Mouse (Mus musculus): Measurements from ENCODE around the gene Disc1. TPM values are rescaled to one million over a fixed set of nuclear protein-coding genes. Genes with fewer than 3 reads are reported as not detected.
A peak's percentile ranks its signal among the peaks of the same experiment; 100 is the strongest.

Disc1 gene
- polyA plus RNA-seq, 1 experiment from 2014 or later: 0.82 TPM

DNA sequence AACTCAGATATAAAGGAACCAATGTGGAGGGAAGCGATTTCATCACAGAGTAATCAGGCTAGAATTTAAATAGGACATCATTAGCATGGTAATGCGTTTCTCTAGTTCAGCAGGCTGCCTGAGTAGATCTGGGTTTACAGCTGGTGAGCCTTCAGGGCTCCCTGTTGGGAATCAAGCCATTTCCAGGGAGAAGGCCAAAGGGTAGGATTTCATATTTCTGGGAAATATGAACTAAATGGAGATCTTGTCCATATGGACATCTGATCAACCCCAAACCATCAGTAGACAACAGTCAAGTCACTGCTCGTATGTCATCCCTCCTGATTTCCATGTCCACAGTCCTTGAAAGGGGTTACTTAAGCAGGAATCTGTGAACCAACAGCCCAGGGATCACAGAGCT, 115.6 kb downstream of the Disc1 start:
- no peaks in the 10 kb centered on the region for H3K4me1 ChIP-seq (replicated peaks; ENCODE audit: control insufficient read depth, insufficient read depth, low read length)
- no peak overlapping the region for H3K9ac ChIP-seq (ENCODE audit: low read depth, low read length)
- no peaks in the 10 kb centered on the region for H3K27me3 ChIP-seq (replicated peaks; ENCODE audit: control insufficient read depth, insufficient read depth, low read length)
- 53% methylated on average over 3 of the region's 3 CpGs for WGBS
- H3K4me2 ChIP-seq: no peak overlapping the region
- no peak overlapping the region for H3K27ac ChIP-seq (ENCODE audit: low read depth, low read length)
- no peak overlapping the region for H3K4me3 ChIP-seq (ENCODE audit: low read depth, low read length)
- H3K9me3 ChIP-seq (ENCODE audit: control insufficient read depth, low read length): no peaks in the 10 kb centered on the region
- H3K36me3 ChIP-seq (ENCODE audit: control insufficient read depth, insufficient read depth, low read length): no peaks in the 10 kb centered on the region
- DNase-seq (ENCODE audit: low spot score) (no peak), ATAC-seq (replicated peaks; ENCODE audit: low FRiP score) (no peak)

DNA sequence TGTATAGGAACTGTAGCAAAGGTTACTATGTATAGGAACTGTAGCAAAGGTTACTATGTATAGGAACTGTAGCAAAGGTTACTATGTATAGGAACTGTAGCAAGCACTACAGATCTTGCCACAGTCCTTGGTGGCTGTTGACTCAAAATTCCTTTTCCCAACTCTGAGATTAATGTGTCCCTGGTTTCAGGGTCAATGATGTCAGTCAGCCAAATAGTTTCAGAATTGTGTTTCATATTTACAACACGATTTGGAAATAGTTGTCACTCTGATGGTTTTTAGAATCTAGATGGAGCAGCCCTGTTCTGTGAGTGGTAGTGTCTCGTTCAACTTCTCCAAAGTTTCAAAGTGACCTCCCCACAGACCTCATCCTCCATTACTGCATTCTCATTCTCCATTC, 117.5 kb downstream of the Disc1 start:
- WGBS: 82% methylated on average over 2 of the region's 2 CpGs
- Histone ChIP-seq H3K36me3 (ENCODE audit: control insufficient read depth, insufficient read depth, low read length) (no peaks in the 10 kb centered on the region), H3K9ac (ENCODE audit: low read depth, low read length) (no peak overlapping the region), H3K4me2 (no peak overlapping the region), H3K27ac (ENCODE audit: low read depth, low read length) (no peak overlapping the region), H3K4me1 (replicated peaks; ENCODE audit: control insufficient read depth, insufficient read depth, low read length) (no peaks in the 10 kb centered on the region), H3K9me3 (ENCODE audit: control insufficient read depth, low read length) (no peaks in the 10 kb centered on the region), H3K4me3 (ENCODE audit: low read depth, low read length) (no peak overlapping the region), H3K27me3 (replicated peaks; ENCODE audit: control insufficient read depth, insufficient read depth, low read length) (no peaks in the 10 kb centered on the region)
- no peak for ATAC-seq (replicated peaks; ENCODE audit: low FRiP score)
- no peak for DNase-seq (ENCODE audit: low spot score)

DNA sequence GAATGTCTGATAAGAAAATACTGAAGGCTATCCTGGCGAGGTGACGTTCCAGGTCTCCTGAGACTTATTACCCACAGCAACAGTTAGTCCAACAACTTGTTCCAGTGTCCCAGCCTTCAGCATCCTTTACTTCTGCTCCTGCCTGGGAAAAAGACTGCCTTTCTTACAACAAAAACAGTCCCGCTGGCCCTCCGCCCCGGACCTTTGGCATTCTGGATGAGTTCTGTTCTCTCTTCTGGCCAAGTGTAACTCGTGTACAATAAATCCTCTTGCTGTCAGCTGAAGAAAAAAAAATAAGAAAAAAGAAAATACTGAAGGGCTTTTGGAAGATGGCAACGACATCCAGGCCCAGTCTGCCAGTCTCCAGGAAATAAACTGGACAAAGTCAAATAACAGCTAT, 120.2 kb downstream of the Disc1 start:
- H3K9ac ChIP-seq (ENCODE audit: low read depth, low read length): no peak overlapping the region
- ATAC-seq (replicated peaks; ENCODE audit: low FRiP score): no peak
- WGBS: 77% methylated on average over 7 of the region's 7 CpGs

DNA sequence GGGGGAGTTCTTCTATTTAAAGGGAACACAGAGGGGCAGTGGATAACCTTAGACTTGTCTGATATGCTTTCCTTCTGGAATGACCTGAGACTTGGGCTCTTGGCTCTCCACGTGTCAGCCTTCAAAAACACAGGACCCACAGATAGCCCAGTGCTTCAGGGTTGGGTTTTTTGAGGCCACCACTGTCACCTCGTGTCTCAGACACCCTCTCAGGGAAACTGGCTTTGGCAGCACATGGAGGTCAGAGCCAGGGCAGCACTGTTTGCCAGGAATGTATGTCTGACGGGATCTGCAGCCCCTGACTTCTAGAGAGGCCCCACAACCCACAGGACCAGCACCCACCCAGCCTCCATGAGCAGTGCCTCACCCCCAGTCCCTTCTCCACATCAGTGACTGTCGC, 120.9 kb downstream of the Disc1 start:
- Histone ChIP-seq H3K4me1 (replicated peaks; ENCODE audit: control insufficient read depth, insufficient read depth, low read length) (no peaks in the 10 kb centered on the region), H3K4me3 (ENCODE audit: low read depth, low read length) (no peak overlapping the region), H3K9ac (ENCODE audit: low read depth, low read length) (no peak overlapping the region), H3K36me3 (ENCODE audit: control insufficient read depth, insufficient read depth, low read length) (no peaks in the 10 kb centered on the region), H3K9me3 (ENCODE audit: control insufficient read depth, low read length) (no peaks in the 10 kb centered on the region), H3K27ac (ENCODE audit: low read depth, low read length) (no peak overlapping the region), H3K27me3 (replicated peaks; ENCODE audit: control insufficient read depth, insufficient read depth, low read length) (no peaks in the 10 kb centered on the region), H3K4me2 (no peak overlapping the region)
- ATAC-seq (replicated peaks; ENCODE audit: low FRiP score) (no peak), DNase-seq (ENCODE audit: low spot score) (no peak)
- WGBS: 57% methylated on average over 4 of the region's 4 CpGs

More for the DNA sequence above, 120.2 kb downstream of the Disc1 start:
- Histone ChIP-seq H3K4me2 (no peak overlapping the region), H3K36me3 (ENCODE audit: control insufficient read depth, insufficient read depth, low read length) (no peaks in the 10 kb centered on the region), H3K4me3 (ENCODE audit: low read depth, low read length) (no peak overlapping the region), H3K4me1 (replicated peaks; ENCODE audit: control insufficient read depth, insufficient read depth, low read length) (no peaks in the 10 kb centered on the region), H3K9me3 (ENCODE audit: control insufficient read depth, low read length) (no peaks in the 10 kb centered on the region), H3K27me3 (replicated peaks; ENCODE audit: control insufficient read depth, insufficient read depth, low read length) (no peaks in the 10 kb centered on the region), H3K27ac (ENCODE audit: low read depth, low read length) (no peak overlapping the region)
- DNase-seq (ENCODE audit: low spot score): no peak

DNA sequence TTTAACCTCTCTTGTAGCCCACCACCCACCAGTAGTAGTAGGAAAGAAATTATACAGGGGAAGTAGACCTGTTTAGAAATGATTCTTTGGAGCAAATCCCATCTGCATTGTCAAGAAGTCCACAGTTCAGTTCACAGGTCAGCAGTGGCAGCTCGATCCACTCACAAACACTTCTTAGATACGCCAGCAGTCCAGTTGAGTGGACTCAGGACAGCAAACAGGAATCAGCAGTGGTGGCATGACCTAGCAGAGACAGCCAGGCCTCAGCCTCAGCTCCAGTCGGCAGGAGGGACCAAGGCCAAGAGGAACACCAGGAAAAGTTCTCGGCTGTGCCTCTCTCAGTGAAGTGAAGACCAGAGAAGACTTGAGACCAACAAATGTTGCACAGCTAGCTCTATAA, 121.7 kb downstream of the Disc1 start:
- 87% methylated on average over 4 of the region's 4 CpGs for WGBS
- Histone ChIP-seq H3K4me2 (no peak overlapping the region), H3K9ac (ENCODE audit: low read depth, low read length) (no peak overlapping the region), H3K27me3 (replicated peaks; ENCODE audit: control insufficient read depth, insufficient read depth, low read length) (no peaks in the 10 kb centered on the region), H3K27ac (ENCODE audit: low read depth, low read length) (no peak overlapping the region), H3K9me3 (ENCODE audit: control insufficient read depth, low read length) (no peaks in the 10 kb centered on the region), H3K36me3 (ENCODE audit: control insufficient read depth, insufficient read depth, low read length) (no peaks in the 10 kb centered on the region), H3K4me1 (replicated peaks; ENCODE audit: control insufficient read depth, insufficient read depth, low read length) (no peaks in the 10 kb centered on the region), H3K4me3 (ENCODE audit: low read depth, low read length) (no peak overlapping the region)
- no peak for ATAC-seq (replicated peaks; ENCODE audit: low FRiP score)
- no peak for DNase-seq (ENCODE audit: low spot score)

DNA sequence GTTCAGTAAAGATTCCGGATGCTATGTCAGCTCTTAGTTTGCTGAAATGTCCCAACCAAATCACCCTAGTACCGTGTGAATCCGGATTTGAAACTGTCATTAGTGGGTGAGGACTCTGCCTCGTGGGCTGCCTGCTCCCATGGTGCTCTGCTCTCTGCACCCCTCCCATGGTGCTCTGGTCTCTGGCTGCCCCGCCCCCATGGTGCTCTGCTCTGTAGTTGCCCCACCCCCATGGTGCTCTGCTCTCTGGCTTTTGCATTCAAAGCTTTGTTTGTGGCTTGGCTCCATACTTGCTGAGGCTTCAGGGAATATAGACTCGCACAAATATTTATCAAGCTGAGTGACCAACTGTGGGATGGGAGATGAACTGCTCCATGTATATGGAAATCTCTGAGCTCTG, 123.1 kb downstream of the Disc1 start:
- Histone ChIP-seq H3K27me3 (replicated peaks; ENCODE audit: control insufficient read depth, insufficient read depth, low read length) (no peaks in the 10 kb centered on the region), H3K36me3 (ENCODE audit: control insufficient read depth, insufficient read depth, low read length) (no peaks in the 10 kb centered on the region), H3K4me3 (ENCODE audit: low read depth, low read length) (no peak overlapping the region), H3K27ac (ENCODE audit: low read depth, low read length) (no peak overlapping the region), H3K4me1 (replicated peaks; ENCODE audit: control insufficient read depth, insufficient read depth, low read length) (no peaks in the 10 kb centered on the region), H3K9me3 (ENCODE audit: control insufficient read depth, low read length) (no peaks in the 10 kb centered on the region), H3K4me2 (no peak overlapping the region), H3K9ac (ENCODE audit: low read depth, low read length) (no peak overlapping the region)
- ATAC-seq (replicated peaks; ENCODE audit: low FRiP score): no peak
- 82% methylated on average over 6 of the region's 6 CpGs for WGBS
- no peak for DNase-seq (ENCODE audit: low spot score)

DNA sequence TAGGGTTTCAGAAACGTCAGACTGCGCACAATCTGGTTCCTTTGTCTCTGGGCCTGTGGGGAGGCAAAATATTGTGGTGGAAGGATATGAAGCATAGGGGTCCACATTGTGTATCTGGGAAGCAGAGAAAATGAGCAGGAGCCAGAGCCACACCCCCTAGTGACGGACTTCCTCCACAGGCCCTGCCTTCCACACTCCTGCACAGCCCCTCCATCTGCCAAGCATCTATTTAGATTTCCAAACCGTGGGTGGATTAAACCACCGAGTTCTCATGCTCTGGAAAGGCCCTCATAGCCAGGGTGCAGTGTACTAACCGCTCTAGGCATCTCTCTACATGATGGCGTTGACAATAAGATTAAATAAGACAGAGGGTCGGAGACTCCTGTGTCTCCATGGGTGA, 124.0 kb downstream of the Disc1 start:
- Histone ChIP-seq H3K27me3 (replicated peaks; ENCODE audit: control insufficient read depth, insufficient read depth, low read length) (no peaks in the 10 kb centered on the region), H3K36me3 (ENCODE audit: control insufficient read depth, insufficient read depth, low read length) (no peaks in the 10 kb centered on the region), H3K4me2 (no peak overlapping the region), H3K9me3 (ENCODE audit: control insufficient read depth, low read length) (no peaks in the 10 kb centered on the region), H3K9ac (ENCODE audit: low read depth, low read length) (no peak overlapping the region), H3K27ac (ENCODE audit: low read depth, low read length) (no peak overlapping the region), H3K4me3 (ENCODE audit: low read depth, low read length) (no peak overlapping the region), H3K4me1 (replicated peaks; ENCODE audit: control insufficient read depth, insufficient read depth, low read length) (no peaks in the 10 kb centered on the region)
- DNase-seq (ENCODE audit: low spot score): no peak
- no peak for ATAC-seq (replicated peaks; ENCODE audit: low FRiP score)
- WGBS: 74% methylated on average over 8 of the region's 8 CpGs

DNA sequence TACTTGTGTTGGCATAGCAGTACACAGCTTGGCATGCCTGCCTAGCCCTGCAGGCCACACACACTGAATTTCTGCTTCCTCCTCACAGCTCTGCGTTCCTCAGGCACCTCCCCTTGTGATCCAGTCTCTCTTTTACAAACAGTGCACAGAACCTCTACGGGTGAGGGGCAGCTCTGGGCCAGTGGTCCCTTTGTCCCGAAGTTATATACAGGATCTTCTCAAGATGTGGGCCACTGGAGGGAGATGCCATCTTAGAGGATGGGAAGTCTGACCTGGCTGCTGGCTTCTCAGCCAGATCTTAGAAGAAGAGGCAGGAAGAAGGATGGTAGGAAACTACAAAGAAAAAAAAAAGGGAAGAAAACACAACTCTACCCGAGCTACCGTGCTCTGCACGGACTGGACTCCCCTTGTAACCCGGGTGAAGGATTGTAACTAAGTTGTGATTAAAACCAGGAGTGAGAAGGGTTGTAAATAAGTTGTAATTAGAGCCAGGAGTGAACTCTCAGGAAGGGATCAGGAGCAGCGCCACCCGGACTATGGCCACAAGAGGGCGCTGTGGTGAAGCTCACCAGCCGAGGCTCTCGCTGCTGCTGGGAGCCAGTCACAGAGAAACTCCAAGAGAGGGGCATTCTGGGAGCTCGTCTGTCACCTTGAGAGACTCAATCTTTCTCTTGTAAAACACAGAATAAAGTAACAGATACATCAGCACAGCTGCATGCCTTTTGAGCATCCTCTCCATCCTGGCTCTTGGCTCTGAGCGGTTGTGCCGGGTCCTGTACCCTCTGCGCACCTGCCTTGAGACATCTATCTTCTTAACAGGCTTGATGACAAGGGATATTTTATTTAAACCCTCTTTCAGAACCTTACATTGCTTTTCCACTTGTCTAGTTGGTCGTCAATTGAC, 129.8 kb downstream of the Disc1 start:
- Histone ChIP-seq H3K27ac (ENCODE audit: low read depth, low read length) (no peak overlapping the region), H3K4me3 (ENCODE audit: low read depth, low read length) (no peak overlapping the region), H3K4me2 (no peak overlapping the region), H3K9ac (ENCODE audit: low read depth, low read length) (no peak overlapping the region), H3K27me3 (replicated peaks; ENCODE audit: control insufficient read depth, insufficient read depth, low read length) (no peaks in the 10 kb centered on the region; the same call in 1 of the 2 replicates), H3K36me3 (ENCODE audit: control insufficient read depth, insufficient read depth, low read length) (no peaks in the 10 kb centered on the region), H3K9me3 (ENCODE audit: control insufficient read depth, low read length) (no peaks in the 10 kb centered on the region), H3K4me1 (replicated peaks; ENCODE audit: control insufficient read depth, insufficient read depth, low read length) (peaks cover 8% of the 10 kb centered on the region; the same call in 1 of the 2 replicates)
- WGBS: 23% methylated on average over 17 of the region's 17 CpGs
- no peak for ATAC-seq (replicated peaks; ENCODE audit: low FRiP score)
- peak; percentile 73 for DNase-seq (ENCODE audit: low spot score)

DNA sequence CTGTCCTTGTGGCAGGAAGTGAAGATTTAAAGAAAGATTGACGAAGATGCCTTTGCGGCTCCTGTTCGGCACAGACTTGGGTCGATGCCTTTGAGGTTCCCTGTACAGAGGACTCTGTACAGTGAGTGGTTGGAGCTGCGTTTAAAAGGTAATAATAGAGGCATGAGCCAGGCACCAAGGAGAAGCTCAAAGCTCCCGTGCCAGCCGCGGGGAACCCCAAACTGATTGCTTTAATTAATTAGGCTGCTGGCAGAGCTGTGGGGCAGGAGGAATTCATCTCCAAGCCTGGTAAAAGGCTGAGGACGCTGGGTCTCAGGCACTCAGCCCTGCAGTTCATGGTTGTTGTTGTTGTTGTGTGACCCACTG, 130.4 kb downstream of the Disc1 start:
- 61% methylated on average over 9 of the region's 9 CpGs for WGBS
- ATAC-seq (replicated peaks; ENCODE audit: low FRiP score) (no peak), DNase-seq (ENCODE audit: low spot score) (no peak)
- H3K4me3 ChIP-seq (ENCODE audit: low read depth, low read length): no peak overlapping the region
- H3K9me3 ChIP-seq (ENCODE audit: control insufficient read depth, low read length): no peaks in the 10 kb centered on the region
- no peak overlapping the region for H3K4me2 ChIP-seq
- H3K27me3 ChIP-seq (replicated peaks; ENCODE audit: control insufficient read depth, insufficient read depth, low read length): no peaks in the 10 kb centered on the region; the same call in 1 of the 2 replicates
- H3K9ac ChIP-seq (ENCODE audit: low read depth, low read length): no peak overlapping the region
- H3K36me3 ChIP-seq (ENCODE audit: control insufficient read depth, insufficient read depth, low read length): no peaks in the 10 kb centered on the region
- H3K4me1 ChIP-seq (replicated peaks; ENCODE audit: control insufficient read depth, insufficient read depth, low read length): peaks cover 8% of the 10 kb centered on the region; the same call in 1 of the 2 replicates
- H3K27ac ChIP-seq (ENCODE audit: low read depth, low read length): no peak overlapping the region
